Mouse (Mus musculus): ENCODE results near the gene Pmfbp1.

Pmfbp1 gene

DNA sequence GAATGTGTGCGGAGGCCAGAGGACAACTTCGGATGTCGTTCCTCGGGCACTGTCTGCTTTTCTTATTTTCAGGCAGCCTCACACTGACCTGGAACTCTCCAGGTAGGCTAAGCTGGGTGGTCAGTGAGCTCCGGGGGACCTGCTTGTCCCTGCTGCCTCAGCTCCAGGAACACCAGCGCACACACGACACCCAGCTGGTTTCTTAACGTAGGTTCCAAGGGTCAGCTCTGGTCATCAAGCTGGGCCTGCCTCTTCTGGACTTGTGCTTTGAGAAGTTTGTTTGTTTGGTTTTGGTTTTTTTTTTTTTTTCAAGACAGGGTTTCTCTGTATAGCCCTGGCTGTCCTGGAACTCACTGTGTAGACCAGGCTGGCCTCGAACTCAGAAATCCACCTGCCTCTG, 97.1 kb downstream of the Pmfbp1 start:
- in situ Hi-C loops (cut with MboI, MseI), result no loop called here

DNA sequence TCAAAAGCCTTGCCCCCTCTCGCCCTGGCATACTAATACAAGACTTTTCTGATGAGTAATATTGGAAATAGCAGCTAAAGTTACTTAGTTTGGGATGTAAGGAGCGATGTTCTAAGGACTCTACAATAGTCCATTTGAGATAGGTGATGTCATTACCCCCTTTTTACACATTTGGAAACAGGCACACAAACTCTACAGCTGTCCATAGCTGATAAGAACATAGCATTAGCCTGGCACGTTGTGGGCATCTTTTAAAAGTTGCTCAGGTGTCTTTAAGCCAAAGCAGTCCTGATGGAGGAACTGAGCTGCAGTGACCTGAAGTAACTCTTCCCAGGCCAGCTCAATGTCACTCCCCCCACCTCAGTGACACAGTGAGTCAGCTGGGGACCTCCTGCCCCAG, 97.5 kb downstream of the Pmfbp1 start:
- in situ Hi-C loops (cut with MboI, MseI), result no loop called here

DNA sequence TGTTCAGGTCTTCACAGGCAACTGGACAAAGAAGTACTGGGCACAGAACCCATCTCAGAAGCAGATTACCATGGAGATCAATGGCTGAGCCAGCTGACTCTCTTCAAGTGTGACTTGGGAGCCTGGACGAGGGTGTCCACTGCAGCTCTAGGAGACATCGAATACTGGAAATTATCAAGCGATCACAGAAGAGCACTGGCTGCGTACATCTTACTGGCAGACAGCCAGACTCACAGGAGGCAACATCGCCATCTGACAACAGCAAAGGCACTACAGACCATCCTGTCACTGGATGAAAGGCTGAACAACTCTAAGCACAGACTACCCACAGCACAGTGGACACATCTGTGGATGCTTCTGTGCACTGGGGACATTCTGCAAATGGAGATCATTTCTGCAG, 98.3 kb downstream of the Pmfbp1 start:
- in situ Hi-C loops (cut with MboI, MseI), result no loop called here
